Mouse (Mus musculus): ENCODE results near the gene Gm21970. TPM values are rescaled to one million over a fixed set of nuclear protein-coding genes. Genes with fewer than 3 reads are reported as not detected.

The Gm21970 gene
- polyA plus RNA-seq, 1 experiment from 2014 or later: 0.45 TPM

DNA sequence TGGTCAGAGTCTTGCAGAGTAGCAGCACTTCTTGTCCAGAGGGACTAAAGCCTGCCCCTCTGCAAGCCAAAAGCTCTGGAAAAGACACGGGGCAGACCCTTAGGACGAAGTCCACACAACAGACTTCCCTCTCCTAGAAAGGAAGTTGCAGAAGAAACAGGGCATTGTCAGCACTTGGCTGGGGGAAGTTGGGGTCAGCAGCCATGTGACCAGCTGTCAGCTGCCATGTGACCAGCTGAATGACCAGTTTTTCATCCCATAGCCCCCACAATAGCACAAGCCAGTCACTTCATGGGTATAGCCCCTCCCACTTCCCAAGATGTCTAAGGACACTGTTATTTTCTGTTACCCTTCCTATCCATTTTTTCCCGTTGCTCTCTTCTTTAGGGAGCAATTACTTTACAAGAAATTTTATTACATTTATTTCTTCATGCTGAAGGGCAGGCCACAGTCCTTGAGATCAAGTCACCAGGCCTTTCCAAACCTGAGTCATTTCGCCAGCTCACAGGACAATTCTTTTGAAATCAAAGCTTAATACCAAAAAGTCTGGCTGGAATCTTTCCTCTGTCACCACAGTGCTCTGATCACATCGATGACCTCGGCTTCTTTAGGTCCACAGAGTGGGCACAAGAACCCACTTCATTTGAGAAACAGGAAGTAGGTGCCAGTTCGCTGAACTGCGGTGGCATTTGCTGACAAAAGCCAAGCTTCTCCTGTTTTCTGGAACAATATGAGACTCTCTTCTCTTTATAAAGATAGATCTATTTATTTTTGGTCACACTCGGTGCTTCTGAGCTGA, 24.1 kb downstream of the Gm21970 start:
- H3K4me2 ChIP-seq (ENCODE audit: low read length): no peak overlapping the region
- DNase-seq (ENCODE audit: low spot score) (no peak), ATAC-seq (replicated peaks; ENCODE audit: low FRiP score, low TSS enrichment, low read depth) (no peak)
- H3K27ac ChIP-seq (ENCODE audit: low read depth): no peak overlapping the region
- no peaks in the 10 kb centered on the region for H3K9me3 ChIP-seq (ENCODE audit: control insufficient read depth, low read length)
- no peaks in the 10 kb centered on the region for H3K27me3 ChIP-seq (replicated peaks; ENCODE audit: control insufficient read depth, insufficient read depth, low read length)
- no peak overlapping the region for H3K4me3 ChIP-seq (ENCODE audit: low read depth, low read length)
- peaks cover 56% of the 10 kb centered on the region for H3K36me3 ChIP-seq (ENCODE audit: control insufficient read depth, insufficient read depth, low read length)
- H3K9ac ChIP-seq (ENCODE audit: low read length): no peak overlapping the region
- H3K4me1 ChIP-seq (replicated peaks; ENCODE audit: control insufficient read depth, insufficient read depth, low read length): 0 out of 2 replicates have a peak, but pooled peaks cover 2% of the 10 kb centered on the region
- WGBS: 87% methylated on average over 9 of the region's 9 CpGs

DNA sequence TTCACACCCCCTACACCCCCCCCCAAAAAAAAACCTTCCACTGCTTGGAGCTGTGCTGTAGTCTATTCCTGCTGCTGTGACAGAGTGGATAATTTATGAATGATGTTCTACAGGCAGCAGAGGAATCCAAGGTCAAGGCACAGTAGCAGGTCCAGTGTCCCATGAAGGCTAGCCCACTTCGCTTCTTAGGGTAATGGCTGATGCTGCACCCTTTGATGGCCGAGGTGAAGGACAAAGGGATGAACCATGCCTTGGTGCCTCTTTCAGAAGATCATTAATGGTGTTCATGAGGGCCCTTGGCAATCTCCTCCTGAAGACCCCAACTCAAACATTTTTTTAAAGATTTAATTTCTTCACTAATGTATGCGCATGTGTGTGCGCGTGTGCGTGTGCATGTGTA, 24.8 kb downstream of the Gm21970 start:
- H3K9ac ChIP-seq (ENCODE audit: low read length): no peak overlapping the region
- H3K27me3 ChIP-seq (replicated peaks; ENCODE audit: control insufficient read depth, insufficient read depth, low read length): no peaks in the 10 kb centered on the region
- no peak overlapping the region for H3K4me2 ChIP-seq (ENCODE audit: low read length)
- no peak for DNase-seq (ENCODE audit: low spot score)
- WGBS: 94% methylated on average over 6 of the region's 6 CpGs
- ATAC-seq (replicated peaks; ENCODE audit: low FRiP score, low TSS enrichment, low read depth): no peak
- H3K36me3 ChIP-seq (ENCODE audit: control insufficient read depth, insufficient read depth, low read length): peaks cover 58% of the 10 kb centered on the region
- H3K27ac ChIP-seq (ENCODE audit: low read depth): no peak overlapping the region
- no peaks in the 10 kb centered on the region for H3K9me3 ChIP-seq (ENCODE audit: control insufficient read depth, low read length)
- 0 out of 2 replicates have a peak, but pooled peaks cover 2% of the 10 kb centered on the region for H3K4me1 ChIP-seq (replicated peaks; ENCODE audit: control insufficient read depth, insufficient read depth, low read length)
- H3K4me3 ChIP-seq (ENCODE audit: low read depth, low read length): no peak overlapping the region

DNA sequence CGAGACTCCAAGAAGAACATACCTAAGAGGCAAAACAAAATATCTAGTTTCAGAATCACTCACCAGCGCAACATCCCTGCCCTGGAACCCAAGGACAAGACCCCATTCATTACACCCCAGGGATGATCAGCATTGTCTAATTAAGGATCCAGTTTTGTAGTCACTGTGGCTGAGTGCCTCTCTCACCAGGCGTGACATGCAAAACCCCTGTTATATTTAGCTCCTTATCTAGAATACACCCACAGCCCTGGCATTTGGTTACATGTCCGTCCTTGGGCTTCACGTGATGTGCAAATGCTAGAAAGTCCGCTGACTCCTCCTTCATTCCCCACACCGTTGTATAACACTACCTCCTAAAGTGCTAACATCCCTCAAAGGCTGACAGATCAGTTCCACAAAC, 25.4 kb downstream of the Gm21970 start:
- Histone ChIP-seq H3K4me2 (ENCODE audit: low read length) (no peak overlapping the region), H3K4me3 (ENCODE audit: low read depth, low read length) (no peak overlapping the region), H3K27me3 (replicated peaks; ENCODE audit: control insufficient read depth, insufficient read depth, low read length) (no peaks in the 10 kb centered on the region), H3K27ac (ENCODE audit: low read depth) (no peak overlapping the region), H3K9ac (ENCODE audit: low read length) (no peak overlapping the region), H3K9me3 (ENCODE audit: control insufficient read depth, low read length) (no peaks in the 10 kb centered on the region), H3K4me1 (replicated peaks; ENCODE audit: control insufficient read depth, insufficient read depth, low read length) (0 out of 2 replicates have a peak, but pooled peaks cover 2% of the 10 kb centered on the region), H3K36me3 (ENCODE audit: control insufficient read depth, insufficient read depth, low read length) (peaks cover 62% of the 10 kb centered on the region)
- DNase-seq (ENCODE audit: low spot score): no peak
- WGBS: 68% methylated on average over 7 of the region's 7 CpGs
- no peak for ATAC-seq (replicated peaks; ENCODE audit: low FRiP score, low TSS enrichment, low read depth)

DNA sequence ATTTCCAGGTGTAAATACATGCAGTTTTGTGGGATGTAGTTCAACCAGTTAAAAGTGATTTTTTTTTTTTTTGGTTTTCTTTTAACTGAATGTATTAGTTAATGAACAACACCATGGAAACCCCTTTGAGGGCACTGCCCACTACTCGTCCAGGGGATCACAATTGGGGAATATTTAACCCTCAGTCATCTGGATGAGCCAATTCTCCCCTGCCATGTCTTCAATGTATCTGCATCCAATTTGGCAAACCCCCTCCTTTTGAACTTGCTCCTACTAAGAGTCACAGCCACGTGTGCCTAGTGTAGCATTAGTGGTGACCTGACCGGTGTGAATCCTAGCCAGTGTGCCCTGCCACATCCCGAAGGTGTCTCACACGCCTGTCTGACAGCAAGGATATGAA, 27.0 kb downstream of the Gm21970 start:
- Histone ChIP-seq H3K9ac (ENCODE audit: low read length) (no peak overlapping the region), H3K9me3 (ENCODE audit: control insufficient read depth, low read length) (no peaks in the 10 kb centered on the region), H3K4me2 (ENCODE audit: low read length) (no peak overlapping the region), H3K36me3 (ENCODE audit: control insufficient read depth, insufficient read depth, low read length) (peaks cover 60% of the 10 kb centered on the region), H3K4me1 (replicated peaks; ENCODE audit: control insufficient read depth, insufficient read depth, low read length) (no peaks in the 10 kb centered on the region), H3K4me3 (ENCODE audit: low read depth, low read length) (no peak overlapping the region), H3K27ac (ENCODE audit: low read depth) (no peak overlapping the region), H3K27me3 (replicated peaks; ENCODE audit: control insufficient read depth, insufficient read depth, low read length) (no peaks in the 10 kb centered on the region)
- 77% methylated on average over 5 of the region's 5 CpGs for WGBS
- DNase-seq (ENCODE audit: low spot score) (no peak), ATAC-seq (replicated peaks; ENCODE audit: low FRiP score, low TSS enrichment, low read depth) (no peak)

DNA sequence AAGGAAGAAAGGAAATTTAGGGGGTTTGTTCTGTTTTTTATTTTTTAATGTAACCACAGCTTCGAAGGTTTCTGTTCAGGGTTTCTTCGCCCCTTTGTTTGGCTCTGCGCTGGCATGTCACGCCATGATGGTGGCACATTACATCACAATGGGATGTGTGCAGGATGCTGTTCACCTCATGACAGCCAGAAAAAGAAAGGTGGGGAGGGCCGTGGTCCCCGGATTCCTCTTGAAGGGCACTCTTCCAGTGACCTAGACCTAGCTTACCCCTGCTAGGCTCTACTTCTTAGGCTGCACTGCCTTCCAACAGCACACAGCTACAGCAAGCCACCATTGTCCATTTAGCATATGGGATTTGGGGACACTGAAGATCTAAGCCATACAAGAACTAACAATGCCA, 34.3 kb downstream of the Gm21970 start:
- Histone ChIP-seq H3K36me3 (ENCODE audit: control insufficient read depth, insufficient read depth, low read length) (peaks cover 42% of the 10 kb centered on the region), H3K4me3 (ENCODE audit: low read depth, low read length) (no peak overlapping the region), H3K4me2 (ENCODE audit: low read length) (no peak overlapping the region), H3K9ac (ENCODE audit: low read length) (no peak overlapping the region), H3K9me3 (ENCODE audit: control insufficient read depth, low read length) (0 out of 2 replicates have a peak, but pooled peaks cover 6% of the 10 kb centered on the region), H3K4me1 (replicated peaks; ENCODE audit: control insufficient read depth, insufficient read depth, low read length) (no peaks in the 10 kb centered on the region), H3K27ac (ENCODE audit: low read depth) (no peak overlapping the region), H3K27me3 (replicated peaks; ENCODE audit: control insufficient read depth, insufficient read depth, low read length) (no peaks in the 10 kb centered on the region)
- no peak for ATAC-seq (replicated peaks; ENCODE audit: low FRiP score, low TSS enrichment, low read depth)
- DNase-seq (ENCODE audit: low spot score): no peak
- WGBS: 96% methylated on average over 6 of the region's 6 CpGs

DNA sequence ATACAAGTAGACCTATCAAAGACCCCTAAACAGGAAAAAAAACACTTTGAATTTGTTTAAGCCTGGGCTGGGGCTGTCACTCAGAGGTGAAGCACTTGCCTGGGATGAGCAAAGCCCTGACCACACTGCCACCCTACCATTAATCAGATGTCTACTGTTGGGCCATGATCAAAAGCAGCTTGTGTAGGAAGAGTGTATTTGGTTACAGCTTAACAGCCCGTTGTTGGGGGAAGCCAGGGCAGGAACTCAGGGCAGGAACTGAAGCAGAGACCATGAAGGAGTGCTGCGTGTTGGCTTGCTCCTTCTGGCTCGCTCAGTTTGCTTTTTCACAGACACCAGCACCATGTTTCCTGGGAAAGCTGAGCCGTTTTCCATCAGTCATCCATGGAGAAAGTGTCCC, 35.1 kb downstream of the Gm21970 start:
- ATAC-seq (replicated peaks; ENCODE audit: low FRiP score, low TSS enrichment, low read depth): no peak
- no peak overlapping the region for H3K4me3 ChIP-seq (ENCODE audit: low read depth, low read length)
- peaks cover 40% of the 10 kb centered on the region for H3K36me3 ChIP-seq (ENCODE audit: control insufficient read depth, insufficient read depth, low read length)
- H3K9ac ChIP-seq (ENCODE audit: low read length): no peak overlapping the region
- WGBS: 76% methylated on average over 4 of the region's 4 CpGs
- no peaks in the 10 kb centered on the region for H3K27me3 ChIP-seq (replicated peaks; ENCODE audit: control insufficient read depth, insufficient read depth, low read length)
- H3K4me2 ChIP-seq (ENCODE audit: low read length): no peak overlapping the region
- H3K27ac ChIP-seq (ENCODE audit: low read depth): no peak overlapping the region
- DNase-seq (ENCODE audit: low spot score): no peak
- H3K9me3 ChIP-seq (ENCODE audit: control insufficient read depth, low read length): 0 out of 2 replicates have a peak, but pooled peaks cover 6% of the 10 kb centered on the region
- no peaks in the 10 kb centered on the region for H3K4me1 ChIP-seq (replicated peaks; ENCODE audit: control insufficient read depth, insufficient read depth, low read length)

DNA sequence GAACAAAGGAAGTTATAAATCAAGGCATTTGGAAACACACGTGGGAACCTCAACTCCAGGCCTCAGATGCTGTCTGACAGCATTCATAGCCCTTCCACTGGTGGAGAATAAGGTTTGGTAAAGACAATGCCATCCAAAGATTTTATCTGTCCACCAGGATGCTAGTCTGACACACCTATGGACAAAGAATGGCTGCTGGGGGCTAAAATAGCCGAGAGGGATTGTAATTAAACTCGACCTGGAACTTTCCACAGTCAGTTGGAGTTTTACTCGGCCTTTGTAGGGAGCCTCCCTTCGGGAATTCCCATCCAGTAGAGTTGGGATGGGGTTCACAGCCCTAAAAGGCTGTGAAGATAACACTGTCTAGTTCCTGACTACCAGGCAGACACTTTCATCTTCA, 35.9 kb downstream of the Gm21970 start:
- no peak for ATAC-seq (replicated peaks; ENCODE audit: low FRiP score, low TSS enrichment, low read depth)
- Histone ChIP-seq H3K4me3 (ENCODE audit: low read depth, low read length) (no peak overlapping the region), H3K27me3 (replicated peaks; ENCODE audit: control insufficient read depth, insufficient read depth, low read length) (no peaks in the 10 kb centered on the region), H3K4me2 (ENCODE audit: low read length) (no peak overlapping the region), H3K9me3 (ENCODE audit: control insufficient read depth, low read length) (0 out of 2 replicates have a peak, but pooled peaks cover 6% of the 10 kb centered on the region), H3K9ac (ENCODE audit: low read length) (no peak overlapping the region), H3K4me1 (replicated peaks; ENCODE audit: control insufficient read depth, insufficient read depth, low read length) (no peaks in the 10 kb centered on the region), H3K36me3 (ENCODE audit: control insufficient read depth, insufficient read depth, low read length) (peaks cover 32% of the 10 kb centered on the region), H3K27ac (ENCODE audit: low read depth) (no peak overlapping the region)
- DNase-seq (ENCODE audit: low spot score): no peak
- WGBS: 63% methylated on average over 5 of the region's 5 CpGs

DNA sequence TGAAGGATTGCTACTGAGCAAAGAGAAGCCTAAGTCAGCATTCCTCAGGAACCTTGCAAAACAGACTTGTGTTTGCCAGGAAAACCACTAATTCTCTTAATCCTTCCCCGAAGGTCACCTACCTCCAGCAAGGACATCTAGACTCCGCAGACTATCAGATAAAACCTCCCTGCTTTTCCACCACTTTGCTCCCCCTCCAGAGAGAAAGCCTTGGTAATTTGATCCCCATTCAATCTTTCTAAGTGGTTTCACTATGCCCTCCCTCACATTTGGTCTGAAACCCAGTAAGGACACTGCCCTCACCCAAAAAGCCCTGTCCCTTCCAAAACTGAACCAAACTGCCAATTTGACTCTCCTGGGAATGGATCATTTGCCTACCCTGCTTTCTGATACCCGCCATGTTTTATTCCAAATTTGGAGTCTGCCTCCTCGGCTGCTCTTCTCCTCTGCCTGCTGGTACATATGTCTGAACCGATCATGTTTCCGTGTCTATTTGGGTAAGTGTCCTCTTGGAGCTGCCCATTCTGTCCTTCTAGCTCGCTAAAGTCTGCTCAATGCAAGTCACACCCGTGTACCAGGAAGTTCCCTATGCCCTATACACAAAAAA, 36.8 kb downstream of the Gm21970 start:
- H3K4me3 ChIP-seq (ENCODE audit: low read depth, low read length): no peak overlapping the region
- H3K9ac ChIP-seq (ENCODE audit: low read length): no peak overlapping the region
- H3K9me3 ChIP-seq (ENCODE audit: control insufficient read depth, low read length): 0 out of 2 replicates have a peak, but pooled peaks cover 6% of the 10 kb centered on the region
- no peaks in the 10 kb centered on the region for H3K27me3 ChIP-seq (replicated peaks; ENCODE audit: control insufficient read depth, insufficient read depth, low read length)
- H3K4me2 ChIP-seq (ENCODE audit: low read length): no peak overlapping the region
- H3K36me3 ChIP-seq (ENCODE audit: control insufficient read depth, insufficient read depth, low read length): peaks cover 30% of the 10 kb centered on the region
- ATAC-seq (replicated peaks; ENCODE audit: low FRiP score, low TSS enrichment, low read depth) (no peak), DNase-seq (ENCODE audit: low spot score) (no peak)
- WGBS: 69% methylated on average over 8 of the region's 8 CpGs
- no peaks in the 10 kb centered on the region for H3K4me1 ChIP-seq (replicated peaks; ENCODE audit: control insufficient read depth, insufficient read depth, low read length)
- no peak overlapping the region for H3K27ac ChIP-seq (ENCODE audit: low read depth)
